Mouse (Mus musculus) forebrain, embryonic 13.5 days (tissue): Measurements from ENCODE around the gene Rpl23a. TPM values are rescaled to one million over a fixed set of nuclear protein-coding genes. Genes with fewer than 3 reads are reported as not detected.

Experiments used
- ATAC-seq: fragments of 200-750 bp; cut with Nextera tagmentation; 2 replicates; pipeline ENCODE4 v1.8.0; 2017
- H3K27ac ChIP-seq: fragments of 300-500 bp; sonication (generic); 2 replicates; pipeline ENCODE4 v1.5.1; 2015; ENCODE audit warnings: inconsistent platforms, mild to moderate bottlenecking, moderate library complexity
- H3K27me3 ChIP-seq: fragments of 300-500 bp; sonication (generic); 2 replicates; pipeline ENCODE4 v1.6.1; 2015; ENCODE audit warnings: mild to moderate bottlenecking, inconsistent platforms
- H3K36me3 ChIP-seq: fragments of 300-500 bp; sonication (generic); 2 replicates; pipeline ENCODE4 v1.6.1; 2015; ENCODE audit warnings: mild to moderate bottlenecking, inconsistent platforms; ENCODE audit not compliant: poor library complexity, severe bottlenecking
- H3K4me1 ChIP-seq: fragments of 300-500 bp; sonication (generic); 2 replicates; pipeline ENCODE4 v1.6.1; 2015; ENCODE audit warnings: inconsistent platforms
- H3K4me2 ChIP-seq: fragments of 300-500 bp; sonication (generic); 2 replicates; pipeline ENCODE4 v1.6.1; 2015; ENCODE audit warnings: inconsistent platforms, mild to moderate bottlenecking, moderate library complexity
- H3K4me3 ChIP-seq: fragments of 300-500 bp; sonication (generic); 2 replicates; pipeline ENCODE4 v1.5.1; 2015; ENCODE audit warnings: mild to moderate bottlenecking, inconsistent platforms
- H3K9ac ChIP-seq: fragments of 300-500 bp; sonication (generic); 2 replicates; pipeline ENCODE4 v1.6.1; 2015; ENCODE audit warnings: mild to moderate bottlenecking, inconsistent platforms
- H3K9me3 ChIP-seq: fragments of 300-500 bp; sonication (generic); replicated peaks from 2 replicates; pipeline ENCODE4 v1.6.1; 2016; ENCODE audit warnings: inconsistent platforms
- WGBS: fragments of 180-500 bp; shearing (Covaris S2); methylation state at CpG from one replicate; pipeline ENCODE4 v1.1.7; 2015; 5-methylcytosine and 5-hydroxymethylcytosine counted together
- polyA plus RNA-seq: library from polyadenylated mRNA; unstranded; fragments of >200 nt; fragmentation: Nextera tagmentation; extraction: Ambion mirVana; gene quantifications from 2 replicates; pipeline ENCODE4 v1.2.1, GENCODE M21; 2015

Gene Rpl23a
- 970 and 1,119 TPM in 2 replicates for polyA plus RNA-seq

DNA sequence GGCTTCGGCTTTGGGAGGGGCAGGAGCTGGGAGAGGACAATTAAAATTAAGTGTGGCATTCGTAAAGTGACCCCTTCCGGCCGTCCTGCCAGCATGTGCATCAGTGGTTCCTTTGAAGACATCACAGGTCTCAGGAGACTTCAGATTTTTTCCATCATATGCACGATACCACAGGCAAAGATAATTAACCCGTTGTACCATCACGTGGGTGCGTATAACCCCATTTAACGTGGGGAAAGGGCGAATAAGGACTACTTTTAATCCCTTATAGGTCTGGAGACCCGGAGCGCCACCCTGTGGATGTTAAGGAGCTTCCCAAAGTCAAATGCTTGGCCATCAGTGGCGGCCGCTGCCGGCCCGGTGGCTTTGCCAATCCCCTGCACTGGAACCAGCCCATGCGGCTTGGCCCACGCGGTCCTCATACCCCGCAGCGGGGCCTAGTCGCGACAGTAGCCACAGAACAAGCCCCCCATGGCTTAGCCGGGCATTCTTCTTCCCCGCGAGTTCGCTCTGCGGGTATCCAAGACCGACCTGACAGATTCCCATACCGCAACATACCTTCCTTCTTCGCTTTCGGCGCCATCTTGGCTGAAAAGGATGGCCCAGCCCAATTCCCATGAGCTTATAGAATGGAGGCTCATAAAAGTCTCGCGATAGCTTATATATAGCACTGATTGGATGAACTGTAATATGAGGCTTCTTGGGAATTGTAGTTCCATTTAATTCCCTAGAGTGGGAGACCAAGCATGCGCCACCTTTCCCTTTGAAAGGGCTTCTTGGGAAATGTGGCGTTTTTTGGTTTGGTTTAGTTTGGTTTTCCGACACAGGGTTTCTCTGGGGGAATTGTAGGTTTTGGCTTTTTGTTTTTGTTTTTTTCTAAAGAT, at the start of gene Rpl23a:
TSS of gene Rpl23a (minus strand) at position 624 of the 884 bp plus-strand sequence.
- WGBS = under 1% methylated on average over 38 of the region's 38 CpGs

DNA sequence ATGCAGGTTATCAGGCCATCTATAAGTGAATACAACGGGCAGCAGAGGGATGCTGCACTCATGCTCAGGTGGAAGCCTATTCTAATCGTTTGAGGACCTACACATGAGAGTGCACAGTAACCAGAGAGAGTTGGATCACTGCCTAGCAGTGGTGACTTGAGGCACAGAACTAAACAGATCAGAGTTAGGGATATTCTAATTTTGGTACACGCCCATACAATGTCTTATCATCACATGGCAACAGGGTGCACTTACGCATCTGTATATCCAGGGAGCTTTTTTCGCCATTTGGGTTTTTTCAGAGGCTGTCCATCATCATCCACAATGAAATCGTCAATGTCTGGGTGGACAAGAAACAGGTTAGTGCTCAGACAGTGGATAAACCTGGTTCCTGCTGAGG, 48.1 kb upstream of the Rpl23a start:
- H3K9me3 ChIP-seq = no peaks in the 10 kb centered on the region
- H3K27me3 ChIP-seq = no peaks in the 10 kb centered on the region
- no peak overlapping the region for H3K27ac ChIP-seq
- no peak overlapping the region for H3K9ac ChIP-seq
- H3K36me3 ChIP-seq = peaks cover 85% of the 10 kb centered on the region
- WGBS = 96% methylated on average over 6 of the region's 6 CpGs
- H3K4me3 ChIP-seq = no peak overlapping the region
- no peaks in the 10 kb centered on the region for H3K4me1 ChIP-seq
- ATAC-seq = no peak
- H3K4me2 ChIP-seq = no peak overlapping the region

More for the DNA sequence above, at the start of gene Rpl23a:
- Histone ChIP-seq H3K36me3 (peaks cover 32% of the 10 kb centered on the region), H3K4me2 (peak within 1 kb of the TSS; percentile 74), H3K9me3 (no peaks in the 10 kb centered on the region), H3K27me3 (no peaks in the 10 kb centered on the region), H3K4me3 (peak within 1 kb of the TSS; percentile 92), H3K27ac (peak within 1 kb of the TSS; percentile 93), H3K4me1 (peaks cover 52% of the 10 kb centered on the region), H3K9ac (peak within 1 kb of the TSS; percentile 91)
- ATAC-seq = peak; percentile 95

GRCm38 (mm10) chr11:78223586-78223985, 40.2 kb upstream of the Rpl23a start:
- H3K4me2 ChIP-seq = no peak overlapping the region
- H3K9ac ChIP-seq = no peak overlapping the region
- H3K27ac ChIP-seq = no peak overlapping the region
- ATAC-seq = no peak
- no peaks in the 10 kb centered on the region for H3K4me1 ChIP-seq
- no peaks in the 10 kb centered on the region for H3K27me3 ChIP-seq
- WGBS = 94% methylated on average over 4 of the region's 4 CpGs
- no peaks in the 10 kb centered on the region for H3K9me3 ChIP-seq
- no peak overlapping the region for H3K4me3 ChIP-seq
- H3K36me3 ChIP-seq = peaks cover 97% of the 10 kb centered on the region

GRCm38 (mm10) chr11:78215709-78216317, 32.4 kb upstream of the Rpl23a start:
- ATAC-seq = no peak
- H3K27me3 ChIP-seq = no peaks in the 10 kb centered on the region
- no peak overlapping the region for H3K9ac ChIP-seq
- H3K36me3 ChIP-seq = peaks cover 98% of the 10 kb centered on the region
- H3K27ac ChIP-seq = no peak overlapping the region
- no peak overlapping the region for H3K4me3 ChIP-seq
- no peak overlapping the region for H3K4me2 ChIP-seq
- whole genome bisulfite sequencing = 92% methylated on average over 11 of the region's 11 CpGs
- H3K4me1 ChIP-seq = no peaks in the 10 kb centered on the region
- H3K9me3 ChIP-seq = no peaks in the 10 kb centered on the region

DNA sequence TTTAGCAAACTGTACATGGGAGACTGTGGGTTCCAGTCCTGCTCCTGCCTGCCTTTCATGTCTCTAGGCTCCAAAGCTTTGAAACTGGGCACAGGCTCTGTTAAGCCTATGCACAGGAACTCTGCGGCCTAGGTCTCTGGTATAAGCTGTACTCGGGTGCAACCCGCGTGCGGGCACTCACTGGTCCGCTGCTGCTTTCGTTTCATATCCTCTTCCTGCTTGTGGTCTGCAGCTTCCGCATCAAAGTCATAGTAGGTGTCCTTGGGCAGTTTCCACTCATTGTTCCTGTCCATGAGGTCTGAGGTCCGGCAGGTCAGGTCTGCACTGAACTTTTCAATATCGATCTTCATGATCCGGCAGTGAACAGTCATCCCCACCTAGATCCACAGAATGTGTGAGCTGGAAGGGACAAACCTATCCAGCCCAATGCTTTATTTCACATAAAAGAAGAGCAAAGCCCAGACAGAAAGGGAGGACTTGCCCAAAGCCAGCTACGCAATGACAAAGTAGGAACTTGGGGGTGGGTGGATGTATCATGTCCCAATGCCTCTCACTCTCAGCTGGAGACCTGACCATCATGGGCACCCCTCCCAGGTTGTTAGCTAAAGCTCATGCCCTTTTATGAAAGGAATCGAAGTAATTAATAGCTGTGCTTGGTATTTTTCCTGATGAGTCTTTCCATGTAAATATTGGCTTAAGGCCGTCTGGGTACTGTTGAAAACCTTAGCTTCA, 29.9 kb upstream of the Rpl23a start:
- no peak for ATAC-seq
- Histone ChIP-seq H3K27ac (no peak overlapping the region), H3K4me2 (no peak overlapping the region), H3K9ac (no peak overlapping the region), H3K9me3 (no peaks in the 10 kb centered on the region), H3K27me3 (no peaks in the 10 kb centered on the region), H3K4me3 (no peak overlapping the region), H3K4me1 (no peaks in the 10 kb centered on the region), H3K36me3 (peaks cover 99% of the 10 kb centered on the region)
- 96% methylated on average over 14 of the region's 14 CpGs for WGBS

DNA sequence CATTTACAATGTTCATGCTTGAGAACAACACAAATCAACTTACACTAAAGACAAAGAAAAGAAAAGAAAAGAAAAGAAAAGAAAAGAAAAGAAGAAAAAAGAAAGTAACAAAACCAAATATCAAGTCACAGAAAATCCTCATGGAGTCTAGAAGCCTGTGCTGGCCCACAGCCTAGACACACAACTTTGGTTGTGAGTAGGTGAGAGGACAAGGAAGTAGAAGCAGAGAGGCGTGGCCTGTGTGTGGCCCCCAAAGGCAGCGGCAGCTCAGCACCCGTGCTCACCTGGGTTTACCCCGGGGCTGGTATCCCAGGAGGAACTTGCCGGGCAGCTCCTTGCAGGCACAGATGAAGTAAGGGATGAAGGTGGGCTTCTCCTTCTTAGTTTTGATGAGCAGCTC, 28.1 kb upstream of the Rpl23a start:
- no peak overlapping the region for H3K4me3 ChIP-seq
- no peak overlapping the region for H3K4me2 ChIP-seq
- no peaks in the 10 kb centered on the region for H3K9me3 ChIP-seq
- WGBS = 94% methylated on average over 5 of the region's 5 CpGs
- H3K27ac ChIP-seq = no peak overlapping the region
- H3K27me3 ChIP-seq = no peaks in the 10 kb centered on the region
- peaks cover 100% of the 10 kb centered on the region for H3K36me3 ChIP-seq
- H3K9ac ChIP-seq = no peak overlapping the region
- ATAC-seq = no peak
- H3K4me1 ChIP-seq = no peaks in the 10 kb centered on the region

DNA sequence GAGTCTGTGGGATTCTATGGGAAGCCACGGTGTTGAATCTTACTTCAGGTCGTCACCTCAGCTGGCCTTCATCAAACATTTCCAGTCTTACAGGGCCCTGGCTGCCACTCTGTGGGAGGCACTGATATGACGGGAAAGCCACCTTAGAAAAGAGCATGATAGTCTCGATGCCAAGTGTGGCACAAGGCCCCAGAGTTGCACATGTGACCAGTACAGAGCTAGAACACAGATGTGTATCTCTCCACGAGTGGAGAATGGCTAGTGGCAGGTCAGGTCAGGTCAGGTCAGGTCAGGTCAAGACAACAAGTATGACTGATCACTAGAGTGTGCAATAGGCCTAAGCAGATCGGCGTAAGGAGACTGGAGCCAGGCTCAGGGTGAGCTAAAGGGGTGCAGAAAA, 27.2 kb upstream of the Rpl23a start:
- Histone ChIP-seq H3K27ac (no peak overlapping the region), H3K4me1 (no peaks in the 10 kb centered on the region), H3K4me2 (no peak overlapping the region), H3K36me3 (peaks cover 100% of the 10 kb centered on the region), H3K9ac (no peak overlapping the region), H3K4me3 (no peak overlapping the region), H3K27me3 (no peaks in the 10 kb centered on the region), H3K9me3 (no peaks in the 10 kb centered on the region)
- WGBS = 87% methylated on average over 7 of the region's 7 CpGs
- ATAC-seq = no peak

DNA sequence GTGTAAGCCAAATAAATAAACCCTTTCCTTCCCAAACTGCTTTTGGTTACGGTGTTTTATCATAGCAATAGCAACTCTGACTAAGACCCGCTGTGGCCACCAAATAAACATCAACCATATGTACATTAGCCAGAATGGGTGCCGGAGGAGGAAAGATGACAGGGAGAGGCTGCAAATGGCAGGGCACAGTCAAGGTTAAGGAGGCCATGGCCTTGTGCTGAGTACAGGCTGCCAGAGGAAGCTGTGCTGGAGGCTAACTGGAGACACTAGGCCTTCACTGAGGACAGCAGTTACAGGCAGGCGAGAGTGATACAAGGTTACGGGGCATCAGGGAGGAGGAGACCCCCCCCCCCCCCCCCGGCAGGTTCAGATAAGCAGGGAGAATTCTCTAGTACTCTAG, 26.5 kb upstream of the Rpl23a start:
- no peak for ATAC-seq
- H3K4me3 ChIP-seq = no peak overlapping the region
- no peaks in the 10 kb centered on the region for H3K27me3 ChIP-seq
- no peaks in the 10 kb centered on the region for H3K9me3 ChIP-seq
- no peaks in the 10 kb centered on the region for H3K4me1 ChIP-seq
- no peak overlapping the region for H3K4me2 ChIP-seq
- no peak overlapping the region for H3K9ac ChIP-seq
- no peak overlapping the region for H3K27ac ChIP-seq
- WGBS = 96% methylated on average over 6 of the region's 6 CpGs
- peaks cover 100% of the 10 kb centered on the region for H3K36me3 ChIP-seq

GRCm38 (mm10) chr11:78207190-78207589, 23.8 kb upstream of the Rpl23a start:
- Histone ChIP-seq H3K27me3 (no peaks in the 10 kb centered on the region), H3K27ac (no peak overlapping the region; the same call in 1 of the 2 replicates), H3K4me3 (no peak overlapping the region), H3K36me3 (peaks cover 86% of the 10 kb centered on the region), H3K9me3 (no peaks in the 10 kb centered on the region), H3K9ac (no peak overlapping the region), H3K4me1 (no peaks in the 10 kb centered on the region), H3K4me2 (no peak overlapping the region)
- WGBS = 93% methylated on average over 7 of the region's 7 CpGs
- ATAC-seq = no peak

DNA sequence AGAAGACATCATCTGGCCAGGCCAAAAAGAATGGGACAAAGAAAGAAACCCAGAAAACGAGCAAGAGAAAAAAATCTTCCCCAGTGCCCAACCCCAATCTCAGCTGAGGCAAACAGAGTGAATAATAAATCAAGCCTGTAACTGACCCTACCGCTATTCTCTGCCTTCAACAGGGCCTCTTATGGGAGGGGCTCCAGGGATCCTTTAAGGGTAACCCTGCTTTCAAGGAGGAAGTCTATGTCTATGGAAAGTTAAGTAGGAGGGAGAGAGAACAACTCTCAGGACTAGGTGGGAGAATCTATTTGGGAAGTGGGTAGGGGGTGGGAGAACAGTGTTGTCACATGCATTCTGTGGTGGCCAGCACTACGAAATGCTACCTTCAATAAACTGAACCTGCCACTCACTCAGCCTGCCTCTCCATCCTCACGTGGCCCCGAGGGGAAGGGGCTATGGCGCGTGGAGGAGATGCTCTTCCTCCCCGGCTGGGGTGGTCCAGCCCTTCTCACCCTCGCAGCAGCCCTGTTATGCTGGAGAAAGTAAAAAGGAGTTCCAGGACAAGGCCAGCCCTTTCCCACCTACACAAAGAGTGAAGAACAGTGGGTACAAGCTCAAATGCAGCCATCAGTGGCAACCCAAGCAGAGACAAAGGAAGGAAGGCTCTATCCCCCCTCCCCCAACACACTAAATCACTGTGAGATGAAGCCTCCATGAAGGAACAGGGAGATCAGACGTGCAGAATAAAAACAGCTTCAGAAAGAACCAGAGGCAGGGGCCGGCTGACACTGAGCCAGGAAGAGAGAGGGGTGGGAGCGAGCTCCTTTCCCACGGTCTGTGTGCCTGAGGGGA, 22.2 kb upstream of the Rpl23a start:
- Histone ChIP-seq H3K36me3 (peaks cover 70% of the 10 kb centered on the region), H3K4me1 (no peaks in the 10 kb centered on the region), H3K27me3 (no peaks in the 10 kb centered on the region), H3K9ac (no peak overlapping the region), H3K4me2 (no peak overlapping the region), H3K9me3 (no peaks in the 10 kb centered on the region), H3K27ac (peak overlapping the region; percentile 48; the same call in 1 of the 2 replicates), H3K4me3 (no peak overlapping the region)
- ATAC-seq = no peak
- WGBS = 72% methylated on average over 13 of the region's 13 CpGs

- WGBS = 87% methylated on average over 6 of the region's 6 CpGs
- H3K27ac ChIP-seq = no peak overlapping the region
Observed at GRCm38 (mm10) chr11:78204287-78204686, 20.9 kb upstream of the Rpl23a start.

More at GRCm38 (mm10) chr11:78204287-78204686, 20.9 kb upstream of the Rpl23a start:
- Histone ChIP-seq H3K36me3 (peaks cover 57% of the 10 kb centered on the region), H3K9ac (0 out of 2 replicates have a peak overlapping the region, but pooled peaks have one; percentile 9), H3K4me2 (no peak overlapping the region), H3K4me1 (no peaks in the 10 kb centered on the region), H3K9me3 (no peaks in the 10 kb centered on the region), H3K4me3 (no peak overlapping the region), H3K27me3 (no peaks in the 10 kb centered on the region)
- no peak for ATAC-seq
